Mouse (Mus musculus) liver, postnatal 0 days (tissue): ENCODE data around the gene Olfr1279.

Experiments used
- CTCF ChIP-seq: sonication (generic); IDR thresholded peaks from 2 replicates; pipeline ENCODE4 v1.5.1; 2016; ENCODE audit warnings: antibody characterized with exemption, low read depth
- EP300 ChIP-seq: IDR thresholded peaks from 2 replicates; pipeline ENCODE4 v1.6.1; 2016; ENCODE audit warnings: antibody characterized with exemption, low read depth, mild to moderate bottlenecking

DNA sequence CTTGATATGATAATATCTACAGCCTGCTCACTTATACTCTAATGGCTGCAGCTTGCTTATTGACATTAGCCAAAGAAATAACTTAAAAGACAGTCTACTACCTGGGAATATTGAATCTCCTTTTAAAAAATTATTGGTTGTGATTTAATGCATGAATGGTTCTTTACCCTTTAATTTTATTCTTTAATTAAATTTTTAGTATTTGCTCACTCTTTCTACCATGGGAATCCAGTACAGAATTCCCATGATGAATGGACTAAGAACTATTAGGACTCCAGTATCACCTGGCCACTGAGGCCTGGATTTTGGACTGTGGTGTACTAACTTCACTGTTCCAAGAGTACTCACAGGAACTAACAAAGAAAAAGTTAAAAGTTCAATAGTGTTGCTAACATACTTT is 46.2 kb upstream of the Olfr1279 start, which contains the start of gene Olfr1276:
- TF ChIP-seq CTCF (no peak), EP300 (no peak)
